Mouse (Mus musculus) left cerebral cortex, postnatal 4 days (tissue): ENCODE results near the gene Rhox3f. TPM values are rescaled to one million over a fixed set of nuclear protein-coding genes. Genes with fewer than 3 reads are reported as not detected.
"Not testable (repeated sequence)": the region's sequence is repeated elsewhere in the genome, so short reads cannot be mapped to it uniquely, and the experiment has no call there.

ENCODE experiments used
- DNase-seq: peaks from one replicate; pipeline ENCODE4 v3.0.0-alpha.2; 2022
- intact Hi-C: fragments of 180-260 bp; cut with DNase I; formaldehyde crosslinking; loops from one replicate; pipeline ENCODE4 v1.15.1; 2025
- total RNA-seq, 2 experiments: library from RNA; stranded (reverse); gene quantifications; 2 replicates each; pipeline ENCODE4 v1.2.3; 2021

Gene Rhox3f
- total RNA-seq: not detected

DNA sequence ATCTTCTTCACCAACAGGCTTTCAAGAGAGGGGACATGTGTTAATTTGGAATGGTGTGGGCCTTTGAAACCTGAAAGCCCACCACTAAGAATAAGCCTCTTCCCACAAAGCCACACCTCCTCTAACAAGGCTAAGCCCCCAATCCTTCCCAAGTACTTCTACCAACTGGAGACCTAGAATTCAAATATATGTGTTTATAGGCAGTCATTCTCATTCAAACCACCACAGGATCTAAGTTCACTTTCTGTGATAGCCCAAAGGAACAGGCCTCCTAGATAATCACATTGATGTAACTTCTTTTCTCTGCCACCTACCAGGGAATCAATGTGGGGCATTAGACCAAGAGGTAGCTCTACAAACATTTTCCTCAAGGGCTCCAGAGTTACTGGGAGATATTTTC, at the start of gene Rhox3f:
TSS of gene Rhox3f (plus strand) at position 301 of the 400 bp plus-strand sequence.
- DNase-seq, intact Hi-C loops: not testable (repeated sequence)

DNA sequence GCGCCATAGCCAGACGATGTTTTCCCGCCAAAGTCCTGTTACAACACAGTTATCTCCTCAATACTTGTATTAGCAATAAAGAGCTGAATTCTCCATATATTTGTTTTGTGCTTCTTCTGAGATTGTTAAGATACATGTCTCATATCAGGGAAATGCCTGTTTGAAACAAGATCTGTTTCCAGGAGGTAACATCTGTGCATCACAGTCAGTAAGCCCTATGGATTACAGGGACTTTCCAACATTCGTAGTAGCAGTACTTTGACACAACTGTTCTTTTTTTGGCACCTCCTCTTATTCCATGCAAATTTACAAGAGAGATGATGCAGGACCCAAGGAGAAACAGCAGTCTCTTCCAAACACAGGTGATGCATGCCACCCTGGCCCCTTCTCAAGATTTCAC, 39.1 kb upstream of the Rhox3f start, which contains the start of gene Rhox3e:
TSS of gene Rhox3e (plus strand) at position 301 of the 400 bp plus-strand sequence.
- intact Hi-C loops, DNase-seq: not testable (repeated sequence)

DNA sequence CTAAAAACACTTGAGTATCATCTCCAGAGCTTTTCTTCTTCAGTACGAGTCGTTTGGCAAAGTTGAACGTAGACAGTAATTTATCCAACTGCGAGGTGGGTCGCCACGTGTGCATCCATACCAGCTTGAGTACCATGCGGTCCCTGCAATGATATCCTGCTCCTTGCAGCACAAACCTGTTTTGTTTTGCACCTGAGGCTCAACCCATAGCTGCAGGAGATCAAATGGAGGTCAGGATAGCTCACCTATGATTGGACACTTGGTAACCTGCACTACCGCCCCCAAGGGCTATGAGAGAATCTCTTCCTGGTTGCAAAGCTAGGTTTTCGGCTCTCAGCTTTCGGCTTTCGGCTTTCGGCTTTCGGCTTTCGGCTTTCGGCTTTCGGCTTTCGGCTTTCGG, 23.7 kb upstream of the Rhox3f start, which contains the start of gene Rhox4e:
TSS of gene Rhox4e (plus strand) at position 301 of the 400 bp plus-strand sequence.
- intact Hi-C loops, DNase-seq: not testable (repeated sequence)

DNA sequence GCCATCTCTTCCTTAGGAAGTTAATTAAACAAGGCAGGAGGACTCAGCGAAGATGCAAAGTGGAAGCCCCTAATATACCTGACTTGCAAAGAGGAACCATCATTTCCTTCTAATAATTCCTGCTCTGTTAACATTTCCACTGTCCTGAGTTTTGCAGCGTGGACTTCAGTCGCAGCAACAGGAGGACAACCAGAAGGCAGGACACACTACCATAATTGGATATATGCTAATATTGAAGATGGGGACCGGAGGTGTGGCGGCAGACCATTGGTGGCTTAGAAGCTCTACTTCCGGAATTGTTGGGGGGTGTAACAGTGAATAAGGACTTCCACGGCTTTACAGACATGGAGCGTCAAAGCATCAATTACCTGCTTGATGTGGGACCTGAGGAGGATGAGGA, 9.7 kb upstream of the Rhox3f start, which contains the start of gene Rhox2f:
TSS of gene Rhox2f (plus strand) at position 301 of the 400 bp plus-strand sequence.
- intact Hi-C loops, DNase-seq: not testable (repeated sequence)

DNA sequence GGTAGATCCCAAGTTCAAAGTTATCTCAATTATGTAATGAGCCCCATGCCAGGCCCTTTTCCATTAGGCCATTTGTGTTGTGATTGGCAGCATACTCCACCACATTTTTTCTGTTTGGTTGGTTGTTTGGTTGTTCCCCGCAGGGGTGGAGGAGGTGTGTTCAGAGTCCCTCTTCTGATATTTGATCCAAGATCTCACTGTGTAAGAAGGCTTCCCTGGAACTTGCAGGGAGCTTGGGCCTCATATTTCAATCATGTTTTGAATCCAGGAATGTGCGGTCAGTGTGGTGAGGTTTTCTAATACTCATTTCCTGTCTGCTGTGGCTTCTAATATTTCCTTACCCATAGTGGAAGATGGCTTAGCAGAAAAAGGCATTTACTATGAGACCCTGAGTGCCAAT, 8.2 kb upstream of the Rhox3f start:
- DNase-seq, intact Hi-C loops: not testable (repeated sequence)

DNA sequence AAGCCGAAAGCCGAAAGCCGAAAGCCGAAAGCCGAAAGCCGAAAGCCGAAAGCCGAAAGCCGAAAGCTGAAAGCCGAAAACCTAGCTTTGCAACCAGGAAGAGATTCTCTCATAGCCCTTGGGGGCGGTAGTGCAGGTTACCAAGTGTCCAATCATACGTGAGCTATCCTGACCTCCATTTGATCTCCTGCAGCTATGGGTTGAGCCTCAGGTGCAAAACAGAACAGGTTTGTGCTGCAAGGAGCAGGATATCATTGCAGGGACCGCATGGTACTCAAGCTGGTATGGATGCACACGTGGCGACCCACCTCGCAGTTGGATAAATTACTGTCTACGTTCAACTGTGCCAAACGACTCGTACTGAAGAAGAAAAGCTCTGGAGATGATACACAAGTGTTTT, 26.8 kb downstream of the Rhox3f start, which contains the start of gene Rhox4f:
TSS of gene Rhox4f (minus strand) at position 101 of the 400 bp plus-strand sequence.
- intact Hi-C loops, DNase-seq: not testable (repeated sequence)

DNA sequence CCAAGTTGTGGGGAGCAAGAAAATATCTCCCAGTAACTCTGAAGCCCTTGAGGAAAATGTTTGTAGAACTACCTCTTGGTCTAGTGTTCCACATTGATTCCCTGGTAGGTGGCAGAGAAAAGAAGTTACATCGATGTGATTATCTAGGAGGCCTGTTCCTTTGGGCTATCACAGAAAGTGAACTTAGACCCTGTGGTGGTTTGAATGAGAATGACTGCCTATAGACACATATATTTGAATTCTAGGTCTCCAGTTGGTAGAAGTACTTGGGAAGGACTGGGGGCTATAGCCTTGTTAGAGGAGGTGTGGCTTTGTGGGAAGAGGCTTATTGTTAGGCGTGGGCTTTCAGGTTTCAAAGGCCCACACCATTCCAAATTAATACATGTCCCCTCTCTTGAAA, 47.7 kb downstream of the Rhox3f start, which contains the start of gene Rhox3g:
TSS of gene Rhox3g (minus strand) at position 101 of the 400 bp plus-strand sequence.
- DNase-seq, intact Hi-C loops: not testable (repeated sequence)

Other genes starting within 250 kb of the Rhox3f start
- gene Rhox3a2, start 201.0 kb upstream of the Rhox3f start, total RNA-seq: not detected
- not detected for gene Rhox4a2, start 190.1 kb upstream of the Rhox3f start, total RNA-seq
- not detected for gene Rhox2b, start 168.9 kb upstream of the Rhox3f start, total RNA-seq
- gene Rhox4b, start 148.5 kb upstream of the Rhox3f start, total RNA-seq: not detected
- not detected for gene Rhox2c, start 127.3 kb upstream of the Rhox3f start, total RNA-seq
- gene Rhox3c, start 122.4 kb upstream of the Rhox3f start, total RNA-seq: not detected
- gene Rhox4c, start 100.7 kb upstream of the Rhox3f start, total RNA-seq: not detected
- gene Rhox2d, start 87.6 kb upstream of the Rhox3f start, total RNA-seq: not detected
- not detected for gene Rhox4d, start 66.6 kb upstream of the Rhox3f start, total RNA-seq
- not detected for gene Rhox2e, start 50.5 kb upstream of the Rhox3f start, total RNA-seq
- not detected for gene Rhox3e, start 39.0 kb upstream of the Rhox3f start, total RNA-seq
- gene Rhox4e, start 23.6 kb upstream of the Rhox3f start, total RNA-seq: not detected
- gene Rhox2f, start 9.6 kb upstream of the Rhox3f start, total RNA-seq: not detected
- not detected for gene Rhox4f, start 26.7 kb downstream of the Rhox3f start, total RNA-seq
- gene Rhox3g, start 47.6 kb downstream of the Rhox3f start, total RNA-seq: not detected
- not detected for gene Rhox2g, start 62.5 kb downstream of the Rhox3f start, total RNA-seq
- gene Rhox4g, start 70.3 kb downstream of the Rhox3f start, total RNA-seq: not detected
- gene Rhox3h, start 87.8 kb downstream of the Rhox3f start, total RNA-seq: not detected
- not detected for gene Rhox2h, start 92.3 kb downstream of the Rhox3f start, total RNA-seq
- not detected for gene Rhox5, start 223.8 kb downstream of the Rhox3f start, total RNA-seq
- gene Rhox6, start 245.9 kb downstream of the Rhox3f start, total RNA-seq: not detected